Mouse (Mus musculus): ENCODE data around the gene Nuak1. TPM values are rescaled to one million over a fixed set of nuclear protein-coding genes. Genes with fewer than 3 reads are reported as not detected.
"Not testable (repeated sequence)": the region's sequence is repeated elsewhere in the genome, so short reads cannot be mapped to it uniquely, and the experiment has no call there.

The Nuak1 gene
- 3.3 and 3.4 TPM in 2 replicates for polyA plus RNA-seq (2015; fragmentation: Nextera tagmentation; extraction: Ambion mirVana)

- Histone ChIP-seq H3K4me1 (peaks cover 52% of the 10 kb centered on the region), H3K4me3 (replicated peaks) (peak within 1 kb of the TSS; percentile 68), H3K9ac (peak within 1 kb of the TSS; percentile 96), H3K27ac (replicated peaks) (peak within 1 kb of the TSS; percentile 97), H3K9me3 (replicated peaks) (no peaks in the 10 kb centered on the region), H3K27me3 (no peaks in the 10 kb centered on the region), H3K4me2 (replicated peaks) (peak within 1 kb of the TSS; percentile 64), H3K36me3 (no peaks in the 10 kb centered on the region)
- under 1% methylated on average over 82 of the region's 94 CpGs for WGBS
- ATAC-seq (ENCODE audit: insufficient number of reproducible peaks, low FRiP score, low TSS enrichment, low read depth) = peak; percentile 91
These were observed at the start of gene Nuak1 for GRCm38 (mm10) chr10:84440541-84441433. Gene Nuak1, minus strand, starts transcription at chr10:84440597.

DNA sequence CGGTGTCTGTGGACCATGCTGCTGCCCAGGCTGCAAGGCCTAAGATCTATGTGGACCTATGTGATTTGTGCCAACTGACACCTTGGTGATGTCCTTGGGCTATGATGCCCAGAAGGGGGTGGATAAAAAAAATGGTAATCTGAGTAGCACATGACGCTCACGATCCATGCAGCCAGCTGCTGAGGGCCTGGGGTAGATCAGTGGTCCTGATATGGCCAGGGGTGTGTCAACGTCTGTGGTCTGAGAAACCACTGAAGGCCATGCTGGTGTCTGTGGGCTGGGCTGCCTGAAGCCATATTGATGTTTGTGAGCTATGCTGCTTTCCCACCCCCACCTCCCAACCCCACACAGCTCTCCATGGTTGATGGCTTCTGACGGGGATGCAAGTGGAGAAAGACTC is 49.7 kb upstream of the Nuak1 start:
- Histone ChIP-seq H3K9ac (no peak overlapping the region), H3K36me3 (no peaks in the 10 kb centered on the region), H3K9me3 (replicated peaks) (no peaks in the 10 kb centered on the region), H3K27me3 (no peaks in the 10 kb centered on the region), H3K4me2 (replicated peaks) (no peak overlapping the region), H3K27ac (replicated peaks) (no peak overlapping the region), H3K4me3 (replicated peaks) (no peak overlapping the region), H3K4me1 (no peaks in the 10 kb centered on the region)
- 71% methylated on average over 5 of the region's 5 CpGs for WGBS
- ATAC-seq (ENCODE audit: insufficient number of reproducible peaks, low FRiP score, low TSS enrichment, low read depth) = no peak

DNA sequence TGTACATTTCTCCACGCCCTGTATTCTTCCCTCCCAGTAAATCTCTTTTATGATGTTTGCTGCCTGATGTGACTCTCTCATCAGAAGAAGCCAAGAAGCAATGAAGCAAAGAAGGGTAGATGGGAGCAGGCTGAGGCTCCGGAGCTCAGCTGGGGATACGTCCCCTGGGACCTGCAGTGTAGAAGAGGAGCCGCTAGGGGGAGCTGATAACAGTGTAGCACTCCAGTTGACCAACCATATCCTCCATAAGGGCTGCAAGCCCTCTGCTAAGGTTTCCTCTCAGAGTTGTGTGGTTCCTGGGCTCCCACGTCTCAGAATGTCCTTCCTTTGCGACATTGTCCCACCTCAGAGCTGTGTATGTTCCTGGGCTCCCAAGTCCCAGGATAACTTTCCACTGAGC is 47.9 kb upstream of the Nuak1 start:
- Histone ChIP-seq H3K4me1 (no peaks in the 10 kb centered on the region; the same call in 1 of the 2 replicates), H3K4me2 (replicated peaks) (no peak overlapping the region), H3K27ac (replicated peaks) (no peak overlapping the region), H3K9me3 (replicated peaks) (no peaks in the 10 kb centered on the region), H3K9ac (no peak overlapping the region), H3K4me3 (replicated peaks) (no peak overlapping the region), H3K27me3 (no peaks in the 10 kb centered on the region), H3K36me3 (no peaks in the 10 kb centered on the region)
- whole genome bisulfite sequencing = 47% methylated on average over 6 of the region's 6 CpGs
- ATAC-seq (ENCODE audit: insufficient number of reproducible peaks, low FRiP score, low TSS enrichment, low read depth) = no peak

DNA sequence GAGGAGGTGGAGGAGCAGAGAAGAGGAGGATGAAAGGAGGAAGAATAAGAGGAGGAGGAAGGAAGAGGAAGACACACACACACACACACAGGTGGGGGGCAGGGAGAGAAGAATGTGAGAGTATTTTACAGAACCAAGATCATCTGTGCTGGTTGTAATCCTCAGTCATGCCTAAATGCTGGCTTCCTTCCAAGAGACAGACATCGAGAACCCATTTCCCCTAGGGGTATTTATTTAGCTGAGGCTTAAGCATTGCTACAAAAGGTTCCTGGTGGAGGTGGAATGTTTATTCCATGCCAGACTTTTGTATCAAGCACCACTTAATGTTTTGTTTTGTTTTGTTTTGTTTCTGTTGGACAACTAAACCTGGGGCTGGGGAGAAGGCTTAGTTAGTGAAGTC is 44.3 kb upstream of the Nuak1 start:
- WGBS = 7% methylated on average over 1 of the region's 1 CpGs

GRCm38 (mm10) chr10:84483553-84483952 is 43.2 kb upstream of the Nuak1 start:
- Histone ChIP-seq H3K4me1 (peaks cover 14% of the 10 kb centered on the region), H3K4me3 (replicated peaks) (no peak overlapping the region), H3K36me3 (no peaks in the 10 kb centered on the region), H3K9ac (no peak overlapping the region), H3K27ac (replicated peaks) (no peak overlapping the region), H3K27me3 (no peaks in the 10 kb centered on the region), H3K9me3 (replicated peaks) (no peaks in the 10 kb centered on the region), H3K4me2 (replicated peaks) (no peak overlapping the region)
- no peak for ATAC-seq (ENCODE audit: insufficient number of reproducible peaks, low FRiP score, low TSS enrichment, low read depth)
- 56% methylated on average over 3 of the region's 3 CpGs for WGBS

More for the DNA sequence above, 44.3 kb upstream of the Nuak1 start:
- Histone ChIP-seq H3K4me2 (replicated peaks) (no peak overlapping the region), H3K9ac (no peak overlapping the region), H3K27ac (replicated peaks) (0 out of 2 replicates have a peak overlapping the region, but pooled peaks have one; percentile 11), H3K36me3 (no peaks in the 10 kb centered on the region), H3K4me3 (replicated peaks) (no peak overlapping the region), H3K27me3 (no peaks in the 10 kb centered on the region), H3K4me1 (peaks cover 14% of the 10 kb centered on the region), H3K9me3 (replicated peaks) (no peaks in the 10 kb centered on the region)
- no peak for ATAC-seq (ENCODE audit: insufficient number of reproducible peaks, low FRiP score, low TSS enrichment, low read depth)

GRCm38 (mm10) chr10:84483069-84483468 is 42.7 kb upstream of the Nuak1 start:
- Histone ChIP-seq H3K4me1 (peaks cover 14% of the 10 kb centered on the region), H3K9ac (no peak overlapping the region), H3K9me3 (replicated peaks) (no peaks in the 10 kb centered on the region), H3K27me3 (no peaks in the 10 kb centered on the region), H3K27ac (replicated peaks) (no peak overlapping the region), H3K36me3 (no peaks in the 10 kb centered on the region), H3K4me2 (replicated peaks) (no peak overlapping the region), H3K4me3 (replicated peaks) (no peak overlapping the region)
- ATAC-seq (ENCODE audit: insufficient number of reproducible peaks, low FRiP score, low TSS enrichment, low read depth) = no peak
- 78% methylated on average over 2 of the region's 2 CpGs for WGBS

GRCm38 (mm10) chr10:84482418-84482817 is 42.0 kb upstream of the Nuak1 start:
- not testable (repeated sequence) for H3K4me2 ChIP-seq (replicated peaks); H3K36me3 ChIP-seq; H3K27me3 ChIP-seq; H3K27ac ChIP-seq (replicated peaks); H3K9me3 ChIP-seq (replicated peaks); H3K4me3 ChIP-seq (replicated peaks); ATAC-seq (ENCODE audit: insufficient number of reproducible peaks, low FRiP score, low TSS enrichment, low read depth); H3K9ac ChIP-seq
- peaks cover 19% of the 10 kb centered on the region for H3K4me1 ChIP-seq
- WGBS = 91% methylated on average over 15 of the region's 15 CpGs

DNA sequence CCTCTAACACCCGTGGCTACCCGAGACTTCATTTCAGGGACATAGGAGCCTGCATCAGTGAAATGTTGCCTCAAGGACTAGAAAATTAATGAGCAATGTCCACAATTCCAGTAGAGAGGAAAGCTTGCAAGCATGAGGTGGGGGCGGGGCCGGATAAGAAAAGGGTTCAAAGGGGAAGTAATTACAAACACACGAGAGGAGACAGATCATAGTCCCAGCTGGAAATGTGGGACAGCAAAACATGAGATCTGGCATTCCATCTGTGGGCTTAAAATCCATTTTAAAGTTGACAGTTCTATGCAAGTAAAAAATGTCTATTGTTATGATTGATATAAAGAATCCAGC is 40.9 kb upstream of the Nuak1 start:
- ATAC-seq (ENCODE audit: insufficient number of reproducible peaks, low FRiP score, low TSS enrichment, low read depth) = no peak
- Histone ChIP-seq H3K4me1 (peaks cover 19% of the 10 kb centered on the region), H3K27ac (replicated peaks) (peak overlapping the region; percentile 68; the same call in 1 of the 2 replicates), H3K27me3 (no peaks in the 10 kb centered on the region), H3K9me3 (replicated peaks) (no peaks in the 10 kb centered on the region), H3K4me2 (replicated peaks) (no peak overlapping the region), H3K36me3 (no peaks in the 10 kb centered on the region), H3K9ac (no peak overlapping the region), H3K4me3 (replicated peaks) (no peak overlapping the region)
- 40% methylated on average over 5 of the region's 5 CpGs for WGBS

GRCm38 (mm10) chr10:84480667-84481326 is 40.4 kb upstream of the Nuak1 start:
- Histone ChIP-seq H3K4me3 (replicated peaks) (no peak overlapping the region), H3K4me2 (replicated peaks) (no peak overlapping the region), H3K27me3 (no peaks in the 10 kb centered on the region), H3K4me1 (peaks cover 19% of the 10 kb centered on the region), H3K27ac (replicated peaks) (peak overlapping the region; percentile 68), H3K36me3 (no peaks in the 10 kb centered on the region), H3K9me3 (replicated peaks) (no peaks in the 10 kb centered on the region), H3K9ac (no peak overlapping the region)
- peak; percentile 51 for ATAC-seq (ENCODE audit: insufficient number of reproducible peaks, low FRiP score, low TSS enrichment, low read depth)
- 32% methylated on average over 8 of the region's 8 CpGs for WGBS

DNA sequence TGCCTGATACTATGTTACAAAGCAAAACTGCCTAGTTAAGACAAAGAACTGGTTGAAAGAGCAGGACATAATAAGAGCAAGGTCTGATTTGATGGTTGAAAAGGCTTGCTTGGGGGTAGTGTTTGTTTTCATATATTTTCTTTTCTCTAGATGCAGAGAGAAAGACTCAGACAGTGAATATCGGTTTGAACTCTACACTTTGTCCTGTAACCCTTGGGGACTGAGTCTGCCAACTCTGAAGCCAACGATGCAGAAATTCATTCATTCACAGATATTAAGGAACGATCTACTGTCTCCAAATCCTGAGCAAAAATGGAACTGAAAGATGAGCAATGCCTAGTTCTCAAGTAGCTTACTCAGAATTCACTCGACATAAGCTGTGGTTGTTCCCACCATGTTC is 39.7 kb upstream of the Nuak1 start:
- H3K4me1 ChIP-seq = peaks cover 19% of the 10 kb centered on the region
- H3K27me3 ChIP-seq = no peaks in the 10 kb centered on the region
- WGBS = 71% methylated on average over 4 of the region's 4 CpGs
- no peak for ATAC-seq (ENCODE audit: insufficient number of reproducible peaks, low FRiP score, low TSS enrichment, low read depth)
- no peaks in the 10 kb centered on the region for H3K36me3 ChIP-seq
- H3K9ac ChIP-seq = no peak overlapping the region
- no peak overlapping the region for H3K4me2 ChIP-seq (replicated peaks)
- H3K4me3 ChIP-seq (replicated peaks) = no peak overlapping the region
- 0 out of 2 replicates have a peak overlapping the region, but pooled peaks have one; percentile 68 for H3K27ac ChIP-seq (replicated peaks)
- H3K9me3 ChIP-seq (replicated peaks) = no peaks in the 10 kb centered on the region

- no peaks in the 10 kb centered on the region for H3K36me3 ChIP-seq
- peaks cover 19% of the 10 kb centered on the region for H3K4me1 ChIP-seq
- 24% methylated on average over 3 of the region's 3 CpGs for WGBS
- no peak overlapping the region for H3K4me2 ChIP-seq (replicated peaks)
- H3K9me3 ChIP-seq (replicated peaks) = no peaks in the 10 kb centered on the region
- H3K27me3 ChIP-seq = no peaks in the 10 kb centered on the region
- ATAC-seq (ENCODE audit: insufficient number of reproducible peaks, low FRiP score, low TSS enrichment, low read depth) = peak; percentile 55; the same call in 1 of the 2 replicates
- H3K27ac ChIP-seq (replicated peaks) = no peak overlapping the region
- H3K9ac ChIP-seq = no peak overlapping the region
- H3K4me3 ChIP-seq (replicated peaks) = no peak overlapping the region
These were observed 37.2 kb upstream of the Nuak1 start for GRCm38 (mm10) chr10:84477613-84478076.
